Comparison of ENCODE assay signal across 8 mouse cellular contexts in the genomic region with DNA sequence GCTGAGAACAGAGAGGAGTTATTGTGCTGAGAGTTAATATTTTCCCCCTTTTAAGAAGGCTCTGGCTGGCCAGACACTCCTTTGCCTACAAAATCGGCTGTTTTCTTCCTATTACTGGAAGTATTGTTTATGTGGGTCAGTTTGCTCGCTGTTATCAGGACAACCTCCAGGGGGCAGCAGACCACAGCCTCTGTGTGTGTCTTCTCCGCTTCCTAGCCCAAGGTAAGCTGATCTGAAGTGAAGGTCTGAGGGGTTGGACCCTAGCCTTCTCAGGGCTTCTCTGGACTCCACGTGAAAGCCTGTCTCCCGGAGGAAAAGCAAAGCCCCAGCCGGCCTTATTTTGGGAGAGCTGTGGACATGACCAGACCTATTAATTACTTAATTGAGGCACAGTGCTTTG.
DNase-seq lines count a peak whose midpoint lies in the region; ATAC-seq and TF ChIP-seq lines count a peak whose summit lies in the region.

No protein-coding gene starts in this region.

- WGBS in forebrain, embryonic 16.5 days, result 2% methylated on average over 6 of the region's 6 CpGs
- WGBS in hindbrain, embryonic 15.5 days, result 4% methylated on average over 6 of the region's 6 CpGs

- H3K4me3 ChIP-seq in forebrain, embryonic 16.5 days (replicated peaks; ENCODE audit: low read length), result 0 out of 2 replicates have a peak overlapping the region, but pooled peaks have one; percentile 16
- no peak overlapping the region for H3K4me3 ChIP-seq in hindbrain, embryonic 15.5 days

- H3K9me3 ChIP-seq in forebrain, embryonic 16.5 days (ENCODE audit: control insufficient read depth, low read length), result no peaks in the 10 kb centered on the region
- H3K9me3 ChIP-seq in hindbrain, embryonic 15.5 days, result no peaks in the 10 kb centered on the region

- H3K27me3 ChIP-seq in Patski, result no peaks in the 10 kb centered on the region
- H3K27me3 ChIP-seq in forebrain, embryonic 16.5 days (replicated peaks; ENCODE audit: control insufficient read depth, insufficient read depth, low read length), result no peaks in the 10 kb centered on the region
- H3K27me3 ChIP-seq in hindbrain, embryonic 15.5 days, result no peaks in the 10 kb centered on the region

- TF ChIP-seq CTCF in Patski (IDR thresholded peaks at IDR 0.05), result peak; percentile 96

- H3K4me1 ChIP-seq in forebrain, embryonic 16.5 days (replicated peaks; ENCODE audit: control insufficient read depth, insufficient read depth, low read length), result peaks cover 9% of the 10 kb centered on the region
- H3K4me1 ChIP-seq in hindbrain, embryonic 15.5 days (replicated peaks), result peaks cover 3% of the 10 kb centered on the region

- no peak for ATAC-seq in Patski
- ATAC-seq in forebrain, embryonic 16.5 days, result peak; percentile 45
- ATAC-seq in hindbrain, embryonic 15.5 days (ENCODE audit: low FRiP score, low read depth), result peak; percentile 54; the same call in 1 of the 2 replicates
- peak; percentile 95 for ATAC-seq in megakaryocyte, adult 5-6 weeks (ENCODE audit: poor library complexity, severe bottlenecking)

- H3K27ac ChIP-seq in forebrain, embryonic 16.5 days (ENCODE audit: low read length), result no peak overlapping the region
- no peak overlapping the region for H3K27ac ChIP-seq in hindbrain, embryonic 15.5 days (replicated peaks)

- H3K4me2 ChIP-seq in forebrain, embryonic 16.5 days (ENCODE audit: low read length), result peak overlapping the region; percentile 49
- 0 out of 2 replicates have a peak overlapping the region, but pooled peaks have one; percentile 9 for H3K4me2 ChIP-seq in hindbrain, embryonic 15.5 days

- no peak overlapping the region for H3K9ac ChIP-seq in forebrain, embryonic 16.5 days (replicated peaks; ENCODE audit: low read depth, low read length)
- H3K9ac ChIP-seq in hindbrain, embryonic 15.5 days, result no peak overlapping the region

- in situ Hi-C loops in Patski (cut with MboI; ENCODE audit: low pct_unique_long_range_greater_than_20kb), result loop anchor here (5.0 kb wide), 1 partner anchor 132 kb away; no protein-coding TSS in a partner anchor

- peak; percentile 60 for DNase-seq in Patski (ENCODE audit: low read depth, low spot score)
- peak; percentile 80 to 89 for DNase-seq in cerebellum, adult 18-20 months
- DNase-seq in layer of hippocampus, postnatal 36 days, result peak; percentile 79 to 82
- DNase-seq in right cerebral cortex, adult 2 months (ENCODE audit: low spot score in 2 of 2), result peak; percentile 94 to 96
- peak; percentile 70 for DNase-seq in urinary bladder, adult 2 months (ENCODE audit: low spot score)

- POLR2A ChIA-PET in Patski (lab: Charles Lee), result interaction anchor here (0.6 kb wide), 1 partner anchor 130 kb away, joined by 3 read pairs; no protein-coding TSS in a partner anchor

- CTCF ChIA-PET in Patski (lab: Charles Lee), result interaction anchor here (0.7 to 1.4 kb wide), 7 partner anchors 10 to 128 kb away, joined by 3 to 4 read pairs (median 3); no protein-coding TSS in a partner anchor

- no peaks in the 10 kb centered on the region for H3K36me3 ChIP-seq in forebrain, embryonic 16.5 days (ENCODE audit: control insufficient read depth, insufficient read depth)
- no peaks in the 10 kb centered on the region for H3K36me3 ChIP-seq in hindbrain, embryonic 15.5 days
